Mouse (Mus musculus) lung, embryonic 14.5 days (tissue): ENCODE measurements at regions not wholly inside any gene's neighbourhood (a gene's known extent, or its start where the extent isn't known, plus 50 kb on each side); places are given as distances from the start of the nearest gene placed in this dataset.

Experiments used
- ATAC-seq: fragments of 200-750 bp; cut with Nextera tagmentation; 2 replicates; pipeline ENCODE4 v1.8.0; 2017; ENCODE audit warnings: mild to moderate bottlenecking, moderate TSS enrichment, moderate library complexity; ENCODE audit not compliant: insufficient read depth
- DNase-seq: peaks from one replicate; pipeline ENCODE4 v3.0.0-alpha.2; 2015
- H3K27ac ChIP-seq: fragments of 300-500 bp; sonication (generic); 2 replicates; pipeline ENCODE4 v1.5.1; 2014; ENCODE audit warnings: low read depth, mild to moderate bottlenecking, moderate library complexity
- H3K27me3 ChIP-seq: fragments of 300-500 bp; sonication (generic); 2 replicates; pipeline ENCODE4 v1.6.1; 2014; ENCODE audit warnings: low read length, control low read depth; ENCODE audit not compliant: insufficient read depth
- H3K36me3 ChIP-seq: fragments of 300-500 bp; sonication (generic); 2 replicates; pipeline ENCODE4 v1.6.1; 2014; ENCODE audit warnings: control low read depth; ENCODE audit not compliant: insufficient read depth
- H3K4me1 ChIP-seq: fragments of 300-500 bp; sonication (generic); 2 replicates; pipeline ENCODE4 v1.6.1; 2014; ENCODE audit warnings: antibody characterized with exemption, control low read depth; ENCODE audit not compliant: insufficient read depth
- H3K4me2 ChIP-seq: fragments of 300-500 bp; sonication (generic); 2 replicates; pipeline ENCODE4 v1.6.1; 2014; ENCODE audit warnings: mild to moderate bottlenecking
- H3K4me3 ChIP-seq: fragments of 300-500 bp; sonication (generic); 2 replicates; pipeline ENCODE4 v1.5.1; 2014; ENCODE audit warnings: low read depth, low read length
- H3K9ac ChIP-seq: fragments of 300-500 bp; sonication (generic); 2 replicates; pipeline ENCODE4 v1.6.1; 2014
- H3K9me3 ChIP-seq: fragments of 300-500 bp; sonication (generic); 2 replicates; pipeline ENCODE4 v1.6.1; 2016; ENCODE audit warnings: low read depth, low read length, control low read depth
- CTCF ChIP-seq: IDR thresholded peaks from 2 replicates; pipeline ENCODE4 v1.5.1; 2016; ENCODE audit warnings: antibody characterized with exemption, low read depth
- WGBS: fragments of 180-500 bp; shearing (Covaris S2); extraction: QIAGEN DNeasy Blood & Tissue Kit; methylation state at CpG from one replicate; pipeline ENCODE4 v1.1.7; 2014; 5-methylcytosine and 5-hydroxymethylcytosine counted together

DNA sequence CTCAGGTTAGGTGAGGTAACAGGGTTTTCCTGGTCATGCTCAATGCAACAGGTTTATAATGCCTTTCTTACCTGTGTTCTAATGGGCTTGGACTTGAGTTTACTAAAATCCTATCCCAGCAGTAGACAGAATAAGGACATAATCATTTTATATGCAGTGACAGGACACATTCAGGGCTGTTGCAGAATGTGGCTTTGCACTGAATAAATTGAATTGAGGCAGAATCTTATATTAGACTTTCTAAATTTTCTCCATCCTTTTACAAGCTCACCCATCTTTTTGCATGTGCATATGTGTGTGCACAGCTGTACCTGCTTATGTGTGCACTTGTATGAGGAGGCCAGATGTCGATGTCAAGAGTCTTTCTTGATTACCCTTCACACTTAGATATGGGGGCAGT lies 723.1 kb downstream of the Tmem132b start:
- DNase-seq: no peak
- no peaks in the 10 kb centered on the region for H3K36me3 ChIP-seq
- 61% methylated on average over 1 of the region's 1 CpGs for WGBS

DNA sequence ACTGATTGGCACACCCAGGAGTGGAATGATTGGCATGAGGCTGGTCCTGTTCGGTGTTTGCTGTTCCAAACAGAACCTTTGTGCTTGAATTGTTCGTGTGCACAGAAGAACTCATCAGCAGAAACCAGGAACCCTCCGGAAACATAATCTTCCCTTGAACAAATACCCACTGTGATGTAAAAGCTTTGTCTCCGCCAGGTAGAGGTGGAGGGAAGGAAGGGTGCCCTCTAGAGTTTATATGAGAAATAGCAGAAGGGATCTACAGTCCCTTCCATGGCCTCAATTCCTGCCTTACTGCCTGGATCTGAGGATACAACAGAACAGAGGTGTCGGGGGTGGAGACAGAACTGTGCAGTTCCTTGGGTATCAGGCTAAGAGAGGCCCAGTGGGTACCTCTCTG lies 726.3 kb downstream of the Tmem132b start:
- no peak for TF ChIP-seq CTCF
- H3K9ac ChIP-seq: no peak overlapping the region
- H3K9me3 ChIP-seq: no peaks in the 10 kb centered on the region
- H3K36me3 ChIP-seq: no peaks in the 10 kb centered on the region
- H3K27me3 ChIP-seq: no peaks in the 10 kb centered on the region
- H3K27ac ChIP-seq: no peak overlapping the region
- no peaks in the 10 kb centered on the region for H3K4me1 ChIP-seq
- WGBS: 64% methylated on average over 5 of the region's 5 CpGs
- no peak overlapping the region for H3K4me3 ChIP-seq
- DNase-seq: no peak
- ATAC-seq: no peak
- no peak overlapping the region for H3K4me2 ChIP-seq

More for the DNA sequence above, 723.1 kb downstream of the Tmem132b start:
- Histone ChIP-seq H3K9me3 (no peaks in the 10 kb centered on the region), H3K27me3 (no peaks in the 10 kb centered on the region), H3K4me2 (no peak overlapping the region), H3K4me3 (no peak overlapping the region), H3K9ac (no peak overlapping the region), H3K27ac (no peak overlapping the region), H3K4me1 (no peaks in the 10 kb centered on the region)
- no peak for ATAC-seq
- no peak for TF ChIP-seq CTCF

GRCm38 (mm10) chr5:126266471-126266870 lies 734.9 kb downstream of the Tmem132b start:
- no peaks in the 10 kb centered on the region for H3K27me3 ChIP-seq
- TF ChIP-seq CTCF: no peak
- H3K27ac ChIP-seq: no peak overlapping the region
- no peak overlapping the region for H3K9ac ChIP-seq
- ATAC-seq (no peak), DNase-seq (no peak)
- H3K36me3 ChIP-seq: no peaks in the 10 kb centered on the region
- H3K9me3 ChIP-seq: no peaks in the 10 kb centered on the region
- WGBS: 78% methylated on average over 2 of the region's 2 CpGs
- no peak overlapping the region for H3K4me3 ChIP-seq
- no peaks in the 10 kb centered on the region for H3K4me1 ChIP-seq
- no peak overlapping the region for H3K4me2 ChIP-seq

DNA sequence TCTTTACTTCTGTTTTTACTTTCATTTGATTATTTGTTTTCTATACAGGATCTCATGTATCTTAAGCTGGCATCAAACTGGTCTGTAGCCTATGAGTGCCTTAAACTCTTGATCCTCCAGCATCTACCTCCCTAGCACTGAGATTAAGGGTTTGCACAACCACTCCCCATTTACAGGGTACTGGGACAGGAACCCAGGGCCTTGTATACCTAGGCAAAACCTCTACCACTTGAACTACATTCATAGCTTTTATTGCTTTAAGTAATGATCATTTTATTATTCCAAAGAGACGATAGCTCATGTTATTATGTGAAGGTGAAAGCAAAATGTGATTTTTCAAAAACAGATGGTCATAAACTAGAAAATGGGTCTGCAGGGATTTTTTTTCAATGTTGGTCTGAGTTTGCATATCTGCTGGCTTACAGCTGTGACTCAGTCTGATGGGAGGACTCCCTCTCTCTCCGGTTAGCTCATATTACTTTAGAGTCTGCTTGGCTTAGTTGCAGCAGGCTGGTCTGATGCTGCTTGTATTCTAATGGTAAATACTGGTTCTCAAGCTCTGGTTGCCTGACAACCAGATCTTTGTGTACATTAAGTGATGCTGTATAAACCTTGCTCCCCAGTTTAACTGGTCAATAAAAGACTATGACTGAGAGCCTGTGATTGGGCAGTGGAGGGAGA lies 735.5 kb downstream of the Tmem132b start:
- Histone ChIP-seq H3K4me2 (no peak overlapping the region), H3K4me3 (no peak overlapping the region), H3K9me3 (no peaks in the 10 kb centered on the region), H3K36me3 (no peaks in the 10 kb centered on the region), H3K27me3 (no peaks in the 10 kb centered on the region), H3K27ac (no peak overlapping the region), H3K9ac (no peak overlapping the region), H3K4me1 (no peaks in the 10 kb centered on the region)
- no peak for TF ChIP-seq CTCF
- 70% methylated on average over 2 of the region's 2 CpGs for WGBS
- ATAC-seq: no peak
- no peak for DNase-seq

GRCm38 (mm10) chr5:126268592-126268991 lies 737.0 kb downstream of the Tmem132b start:
- ATAC-seq (no peak), DNase-seq (no peak)
- no peak overlapping the region for H3K9ac ChIP-seq
- H3K27ac ChIP-seq: no peak overlapping the region
- H3K36me3 ChIP-seq: no peaks in the 10 kb centered on the region
- H3K9me3 ChIP-seq: no peaks in the 10 kb centered on the region
- no peak for TF ChIP-seq CTCF
- H3K4me2 ChIP-seq: no peak overlapping the region
- H3K4me1 ChIP-seq: no peaks in the 10 kb centered on the region
- no peaks in the 10 kb centered on the region for H3K27me3 ChIP-seq
- 77% methylated on average over 4 of the region's 4 CpGs for WGBS
- H3K4me3 ChIP-seq: no peak overlapping the region

GRCm38 (mm10) chr5:126274316-126274715 lies 742.7 kb downstream of the Tmem132b start:
- Histone ChIP-seq H3K9ac (no peak overlapping the region), H3K27me3 (no peaks in the 10 kb centered on the region), H3K36me3 (no peaks in the 10 kb centered on the region), H3K4me3 (no peak overlapping the region), H3K27ac (no peak overlapping the region), H3K4me2 (no peak overlapping the region), H3K4me1 (no peaks in the 10 kb centered on the region), H3K9me3 (no peaks in the 10 kb centered on the region)
- WGBS: 88% methylated on average over 8 of the region's 8 CpGs
- ATAC-seq: no peak
- TF ChIP-seq CTCF: no peak
- DNase-seq: no peak

GRCm38 (mm10) chr5:126281057-126281728 lies 749.6 kb downstream of the Tmem132b start:
- H3K9ac ChIP-seq: no peak overlapping the region
- H3K4me2 ChIP-seq: no peak overlapping the region
- ATAC-seq: no peak
- no peak for TF ChIP-seq CTCF
- H3K36me3 ChIP-seq: no peaks in the 10 kb centered on the region
- 37% methylated on average over 10 of the region's 10 CpGs for WGBS
- no peaks in the 10 kb centered on the region for H3K9me3 ChIP-seq
- H3K27me3 ChIP-seq: no peaks in the 10 kb centered on the region
- H3K4me1 ChIP-seq: no peaks in the 10 kb centered on the region
- no peak overlapping the region for H3K4me3 ChIP-seq
- DNase-seq: no peak
- no peak overlapping the region for H3K27ac ChIP-seq
